20 mouse cellular contexts compared by ENCODE assay signal in genomic region chr1:44550261-44550660, GRCm38 (mm10). TPM values are rescaled to one million over a fixed set of nuclear protein-coding genes. Genes with fewer than 3 reads are reported as not detected.
A peak's percentile ranks its signal among the peaks of the same experiment; 100 is the strongest.
DNase-seq lines count a peak whose midpoint lies in the region; ATAC-seq lines count a peak whose summit lies in the region.
"Had no signal": no experiment of that assay in that cellular context is flagged by ENCODE, and none has a peak within 500 bp of the region (broad histone marks: within the 10 kb centered on the region; RNA-seq: fewer than 3 reads in every experiment).

No protein-coding gene starts in this region.

- intact Hi-C loops in heart, postnatal 25 days (cut with DNase I): loop anchor here (5.0 to 10.0 kb wide), 3 partner anchors 37 to 1215 kb away; partner anchors contain the start of gene Col3a1

- H3K4me2 ChIP-seq in forebrain, embryonic 11.5 days (ENCODE audit: low read depth, low read length, severe bottlenecking): no peak overlapping the region
- H3K4me2 ChIP-seq in forebrain, embryonic 13.5 days: no peak overlapping the region

- WGBS in forebrain, embryonic 11.5 days: 76% methylated on average over 6 of the region's 6 CpGs
- 79% methylated on average over 6 of the region's 6 CpGs for WGBS in forebrain, embryonic 13.5 days

- H3K27me3 ChIP-seq in forebrain, embryonic 11.5 days (ENCODE audit: control insufficient read depth, insufficient read depth, low read length): no peaks in the 10 kb centered on the region
- H3K27me3 ChIP-seq in forebrain, embryonic 13.5 days: no peaks in the 10 kb centered on the region
- H3K27me3 ChIP-seq: embryonic facial prominence, embryonic 15.5 days; heart, embryonic 15.5 days; hindbrain, embryonic 12.5 days had no signal

- no peak overlapping the region for H3K4me3 ChIP-seq in forebrain, embryonic 11.5 days (ENCODE audit: low read depth, low read length)
- H3K4me3 ChIP-seq in forebrain, embryonic 13.5 days: no peak overlapping the region
- H3K4me3 ChIP-seq: embryonic facial prominence, embryonic 15.5 days; erythroblast, embryonic 14.5 days; hindbrain, embryonic 12.5 days had no signal

- no peaks in the 10 kb centered on the region for H3K36me3 ChIP-seq in forebrain, embryonic 11.5 days (ENCODE audit: control insufficient read depth, insufficient read depth, low read length)
- H3K36me3 ChIP-seq in forebrain, embryonic 13.5 days (ENCODE audit: poor library complexity, severe bottlenecking): no peaks in the 10 kb centered on the region
- H3K36me3 ChIP-seq: embryonic facial prominence, embryonic 15.5 days; heart, embryonic 15.5 days; hindbrain, embryonic 12.5 days had no signal

- no peak overlapping the region for H3K27ac ChIP-seq in forebrain, embryonic 11.5 days (ENCODE audit: low read depth, low read length)
- H3K27ac ChIP-seq in forebrain, embryonic 13.5 days: no peak overlapping the region
- H3K27ac ChIP-seq: embryonic facial prominence, embryonic 15.5 days; heart, embryonic 15.5 days; hindbrain, embryonic 12.5 days had no signal

- no peak for ATAC-seq in forebrain, embryonic 11.5 days (replicated peaks; ENCODE audit: low FRiP score)
- no peak for ATAC-seq in forebrain, embryonic 13.5 days
- ATAC-seq: forebrain, embryonic 14.5 days; hindbrain, embryonic 16.5 days; inflammation-experienced regulatory T-cells, adult 6 months; intestine, postnatal 0 days had no signal

- no peaks in the 10 kb centered on the region for H3K4me1 ChIP-seq in forebrain, embryonic 11.5 days (replicated peaks; ENCODE audit: control insufficient read depth, insufficient read depth, low read length)
- peaks cover 17% of the 10 kb centered on the region for H3K4me1 ChIP-seq in forebrain, embryonic 13.5 days

- H3K9ac ChIP-seq in forebrain, embryonic 11.5 days (ENCODE audit: low read length): no peak overlapping the region
- no peak overlapping the region for H3K9ac ChIP-seq in forebrain, embryonic 13.5 days
- H3K9ac ChIP-seq: embryonic facial prominence, embryonic 15.5 days; heart, embryonic 15.5 days; hindbrain, embryonic 12.5 days had no signal

- H3K9me3 ChIP-seq in forebrain, embryonic 11.5 days (ENCODE audit: control insufficient read depth, low read length): no peaks in the 10 kb centered on the region
- no peaks in the 10 kb centered on the region for H3K9me3 ChIP-seq in forebrain, embryonic 13.5 days (replicated peaks)
- H3K9me3 ChIP-seq: embryonic facial prominence, embryonic 15.5 days; heart, embryonic 15.5 days; hindbrain, embryonic 12.5 days had no signal

- peak; percentile 55 for DNase-seq in forebrain, embryonic 11.5 days (ENCODE audit: low spot score)
- peak; percentile 7 to 11 for DNase-seq in heart, adult 18-20 months
- no peak for DNase-seq in heart, postnatal 25 days (ENCODE audit: low spot score)
- DNase-seq in urinary bladder, adult 2 months (ENCODE audit: low spot score): peak; percentile 19
- no peak for DNase-seq in urinary bladder, postnatal 14 days (ENCODE audit: low spot score)
- DNase-seq in embryo, embryonic 10.5 days (ENCODE audit: low spot score): no peak
- DNase-seq: adrenal gland, adult 2 months; cerebellum, adult 11-12 months; cerebellum, adult 9-10 months; gastrocnemius, postnatal 10 days; kidney, adult 9 months had no signal

RNA-seq across cellular contexts. Expression of gene Gulp1, which starts 1.1 kb away (rescaled TPM):
- polyA plus RNA-seq in forebrain, embryonic 11.5 days (2014; fragmentation: Nextera tagmentation; extraction: Ambion mirVana): 26.5 and 31.2 TPM in 2 replicates
- 9.4 and 10.8 TPM in 2 replicates for polyA plus RNA-seq in forebrain, embryonic 13.5 days (2015; fragmentation: Nextera tagmentation; extraction: Ambion mirVana)
- 1 to 10 TPM; 3.6 to 5.0 TPM for total RNA-seq in heart, adult 18-20 months (2021)
- 1 to 10 TPM; 4.3 to 8.9 TPM for total RNA-seq in heart, postnatal 25 days (2021)
- polyA plus RNA-seq in urinary bladder, adult 2 months (2012; rRNA removed): 16.7 and 18.5 TPM in 2 replicates
- polyA plus RNA-seq: erythroblast, embryonic 14.5 days; inflammation-experienced regulatory T-cells, adult 6 months had no signal

Comparison
In these comparisons a context has a peak if more than half of its experiments do, and no peak if none do; other contexts are left out.
1. DNase-seq: peak in forebrain, embryonic 11.5 days (single experiment), heart, adult 18-20 months (2 of 2) and urinary bladder, adult 2 months (single experiment); none in heart, postnatal 25 days (single experiment), urinary bladder, postnatal 14 days (single experiment) and embryo, embryonic 10.5 days (single experiment).